Mouse (Mus musculus) left cerebral cortex, postnatal 14 days (tissue): ENCODE results near the gene Dzank1. TPM values are rescaled to one million over a fixed set of nuclear protein-coding genes. Genes with fewer than 3 reads are reported as not detected.
A peak's percentile ranks its signal among the peaks of the same experiment; 100 is the strongest.

ENCODE experiments used
- DNase-seq, 2 experiments: peaks; one replicate each; pipeline ENCODE4 v3.0.0; 2021 to 2022; ENCODE audit warnings: low spot score in 2 of 2, mixed read lengths in 1 of 2
- intact Hi-C: fragments of 180-260 bp; cut with DNase I; formaldehyde crosslinking; loops from one replicate; pipeline ENCODE4 v1.15.1; 2025
- long read RNA-seq, 2 experiments: library from polyadenylated mRNA; stranded (forward); transcript quantifications; one replicate each; pipeline ENCODE4 v2.0.0; 2021
- total RNA-seq, 2 experiments: library from RNA; stranded (reverse); gene quantifications; 2 replicates each; pipeline ENCODE4 v1.2.3; 2021

Gene Dzank1
- 100 to 1,000 TPM; 121 to 134 TPM for total RNA-seq
- long read RNA-seq, experiment 1, full-length matches to known transcripts, result 9 of 39 reads
- long read RNA-seq, experiment 1, partial matches to known transcripts, result 3 of 39 reads
- long read RNA-seq, experiment 1, other reads (novel, unspliced or antisense), result 27 of 39 reads
- long read RNA-seq, experiment 2, full-length matches to known transcripts, result 11 of 36 reads
- long read RNA-seq, experiment 2, partial matches to known transcripts, result 2 of 36 reads
- long read RNA-seq, experiment 2, other reads (novel, unspliced or antisense), result 23 of 36 reads

DNA sequence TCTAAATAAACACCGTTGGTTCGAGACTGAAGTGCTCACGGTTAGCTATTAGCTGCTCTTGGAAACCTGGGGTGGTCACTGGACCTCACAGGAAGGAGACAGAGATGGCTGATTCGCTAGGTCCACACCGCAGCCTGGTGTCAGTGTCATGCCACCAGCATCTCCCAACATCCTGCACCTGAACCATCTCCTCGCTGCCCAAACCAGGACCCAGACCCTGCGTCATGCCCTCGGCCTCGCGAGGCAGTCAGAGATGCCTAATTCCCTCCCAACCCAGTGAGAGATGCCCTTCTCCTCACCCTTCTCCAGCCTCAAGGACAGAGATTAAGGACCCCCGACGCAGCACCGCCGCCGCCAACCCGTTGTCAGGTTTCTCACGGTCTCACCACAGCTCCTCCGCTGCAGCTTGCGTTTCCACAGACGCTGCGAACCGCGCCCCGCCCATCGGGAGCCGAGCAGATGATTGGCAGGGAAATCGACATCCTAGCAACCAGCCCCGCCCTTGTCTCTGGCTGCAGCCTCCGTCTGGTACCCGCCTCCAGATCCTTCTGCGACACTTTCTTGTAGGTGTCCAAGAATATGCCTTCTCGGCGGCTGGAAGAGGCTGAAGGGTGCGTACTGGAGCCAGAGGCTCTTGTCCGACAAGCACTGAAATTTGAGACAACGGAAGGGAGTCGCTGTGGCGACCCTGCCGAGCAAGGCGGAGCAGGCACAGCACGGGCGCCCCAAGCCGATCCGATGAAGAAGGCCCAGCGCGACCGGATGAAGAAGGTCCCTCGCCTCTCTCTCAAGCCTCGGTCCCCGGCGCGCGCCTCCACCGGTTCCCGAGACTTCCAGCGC is at the start of gene Dzank1, which contains the start of gene Polr3f:
Gene Dzank1, minus strand, starts transcription at position 434 of the 840 bp plus-strand sequence.
Gene Polr3f, plus strand, starts transcription at position 738 of the 840 bp plus-strand sequence.
- intact Hi-C loops, result no loop called here
- peak; percentile 97 to 98 for DNase-seq

DNA sequence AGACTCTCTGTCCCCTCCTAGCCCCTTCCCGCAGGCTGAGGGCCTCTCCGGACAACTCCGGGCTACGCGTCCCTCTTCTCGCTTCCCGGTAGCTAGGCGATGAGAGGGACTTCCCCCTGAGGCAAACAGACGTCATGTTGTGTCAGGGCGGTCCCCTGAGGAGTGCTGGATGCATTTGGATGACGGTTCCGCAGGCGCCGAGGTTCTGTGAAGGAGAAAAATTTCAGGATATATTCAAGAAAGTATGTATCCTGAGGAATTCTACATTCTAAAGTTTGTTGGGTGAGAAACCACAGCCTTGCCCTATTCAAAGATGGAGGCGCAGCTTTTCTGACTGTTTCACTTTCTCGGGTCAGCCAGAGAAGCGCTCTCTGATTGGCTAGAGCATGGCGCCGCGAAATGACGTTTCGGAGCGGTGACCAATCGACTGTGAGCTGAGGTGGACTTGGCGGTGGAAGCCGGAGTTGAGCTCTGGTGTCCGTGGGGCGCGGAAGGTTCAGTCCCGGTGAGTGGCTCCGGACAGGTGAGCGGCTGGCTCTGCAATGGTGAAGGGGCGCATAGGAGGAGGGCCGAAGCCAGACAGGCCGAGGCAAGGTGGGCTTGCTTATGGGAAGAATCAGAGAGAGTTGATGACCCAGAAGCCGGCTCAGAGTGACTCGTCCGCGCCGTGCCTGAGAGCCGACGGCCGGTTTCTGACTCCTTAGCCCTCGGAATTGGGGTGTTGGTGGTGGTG is 28.8 kb upstream of the Dzank1 start, which contains the start of gene Sec23b:
Gene Sec23b, plus strand, starts transcription at position 410 of the 733 bp plus-strand sequence.
- DNase-seq, result peak; percentile 97 to 98
- intact Hi-C loops, result no loop called here

- DNase-seq, result no peak
- intact Hi-C loops, result no loop called here
These were observed 28.1 kb upstream of the Dzank1 start for GRCm38 (mm10) chr2:144555286-144555819.

- DNase-seq, result no peak
- intact Hi-C loops, result no loop called here
These were observed 26.7 kb upstream of the Dzank1 start for GRCm38 (mm10) chr2:144553905-144554304.

- intact Hi-C loops, result no loop called here
These were observed 23.3 kb upstream of the Dzank1 start, which contains the start of gene Rbbp9 for GRCm38 (mm10) chr2:144550529-144550928. Gene Rbbp9, minus strand, starts transcription at chr2:144550869.

GRCm38 (mm10) chr2:144547559-144547958 is 20.3 kb upstream of the Dzank1 start:
- DNase-seq, result no peak
- intact Hi-C loops, result no loop called here

More at GRCm38 (mm10) chr2:144550529-144550928, 23.3 kb upstream of the Dzank1 start, which contains the start of gene Rbbp9:
- peak; percentile 66 to 74 for DNase-seq

- intact Hi-C loops, result no loop called here
- no peak for DNase-seq
These were observed 18.3 kb upstream of the Dzank1 start for GRCm38 (mm10) chr2:144545481-144545880.

- intact Hi-C loops, result no loop called here
- no peak for DNase-seq
These were observed 17.8 kb upstream of the Dzank1 start for GRCm38 (mm10) chr2:144545061-144545460.

- DNase-seq, result no peak
- intact Hi-C loops, result no loop called here
These were observed 17.4 kb upstream of the Dzank1 start for GRCm38 (mm10) chr2:144544630-144545029.

GRCm38 (mm10) chr2:144543670-144544069 is 16.5 kb upstream of the Dzank1 start:
- intact Hi-C loops, result no loop called here
- no peak for DNase-seq

GRCm38 (mm10) chr2:144541246-144541645 is 14.0 kb upstream of the Dzank1 start:
- intact Hi-C loops, result no loop called here
- peak in 1 of 2 experiments; percentile 30 for DNase-seq

GRCm38 (mm10) chr2:144537123-144537522 is 9.9 kb upstream of the Dzank1 start:
- intact Hi-C loops, result no loop called here
- no peak for DNase-seq

GRCm38 (mm10) chr2:144527821-144528174 is 584 bp upstream of the Dzank1 start:
- DNase-seq, result no peak
- intact Hi-C loops, result no loop called here

GRCm38 (mm10) chr2:144525856-144526255 is 1.4 kb downstream of the Dzank1 start:
- DNase-seq, result peak; percentile 44 to 73
- intact Hi-C loops, result no loop called here

- intact Hi-C loops, result no loop called here
- DNase-seq, result no peak
These were observed 7.4 kb downstream of the Dzank1 start for GRCm38 (mm10) chr2:144519772-144520171.

DNA sequence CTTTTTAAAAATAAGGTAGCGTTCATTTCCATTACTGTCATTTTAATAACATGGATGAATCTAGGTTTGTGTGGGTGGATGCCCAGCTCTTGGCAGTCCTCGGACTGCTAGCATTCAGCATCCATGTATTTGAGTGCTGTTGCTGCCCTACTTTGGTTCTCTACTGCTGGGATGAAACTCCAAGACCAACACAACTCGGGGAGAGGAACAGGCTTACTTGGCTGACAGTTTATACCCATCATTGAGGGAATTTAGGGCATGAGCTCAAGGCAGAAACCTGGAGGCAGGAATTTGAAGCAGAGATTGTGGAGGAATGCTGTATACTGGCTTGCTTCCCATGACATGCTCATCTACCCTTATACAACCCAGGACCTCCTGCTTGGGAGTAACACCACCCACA is 12.6 kb downstream of the Dzank1 start:
- DNase-seq, result peak in 1 of 2 experiments; percentile 45
- intact Hi-C loops, result no loop called here

GRCm38 (mm10) chr2:144502134-144502533 is 25.1 kb downstream of the Dzank1 start:
- intact Hi-C loops, result no loop called here
- DNase-seq, result no peak

DNA sequence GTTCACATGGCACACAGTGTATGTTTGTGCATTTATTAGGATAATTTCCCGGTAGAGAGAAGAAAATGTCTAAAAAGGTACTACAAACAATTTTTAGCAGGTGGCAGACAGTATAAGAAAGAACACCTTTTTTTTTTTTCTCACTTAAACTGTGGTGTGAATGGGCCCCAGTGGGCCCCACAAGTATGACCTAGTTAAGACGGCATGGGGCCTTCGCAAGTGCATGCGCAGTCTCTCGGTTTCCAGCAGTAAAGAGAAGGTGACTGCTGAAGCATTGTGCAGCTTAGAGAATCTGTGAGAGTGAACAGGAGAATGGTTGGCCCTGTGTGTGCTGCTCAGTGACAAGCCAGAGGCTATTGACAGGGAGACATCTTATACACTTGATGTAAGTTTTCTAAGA is 37.9 kb downstream of the Dzank1 start:
- DNase-seq, result no peak
- intact Hi-C loops, result no loop called here

DNA sequence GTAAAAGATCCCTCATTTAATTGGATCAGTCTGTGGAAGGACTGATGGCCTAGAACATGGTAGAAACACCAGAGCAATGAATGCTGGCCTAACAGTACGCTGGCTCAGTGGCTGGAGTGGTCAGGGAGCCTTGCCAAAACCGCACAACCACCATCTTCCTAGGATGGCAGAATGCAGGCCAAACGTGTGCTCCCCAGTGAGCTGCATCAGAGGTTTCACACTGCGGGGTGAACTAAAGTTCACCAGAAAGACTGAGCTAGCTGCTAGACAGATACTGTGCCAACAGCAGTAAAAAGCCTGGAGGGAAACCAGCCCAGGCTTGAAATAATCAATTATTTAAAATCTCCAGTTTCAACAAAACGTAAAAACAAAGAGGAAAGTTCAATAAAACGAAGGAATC is 39.7 kb downstream of the Dzank1 start:
- intact Hi-C loops, result no loop called here
- DNase-seq, result no peak
